Mouse (Mus musculus) liver, embryonic 11.5 days (tissue): ENCODE measurements around the gene Tmem8b. TPM values are rescaled to one million over a fixed set of nuclear protein-coding genes. Genes with fewer than 3 reads are reported as not detected.

Source experiments
- ATAC-seq: fragments of 200-750 bp; cut with Nextera tagmentation; replicated peaks from 2 replicates; pipeline ENCODE4 v1.8.0; 2017; ENCODE audit warnings: moderate number of reproducible peaks, mild to moderate bottlenecking, moderate TSS enrichment, moderate library complexity; ENCODE audit not compliant: low FRiP score
- DNase-seq: peaks from one replicate; pipeline ENCODE4 v3.0.0-alpha.2; 2017; ENCODE audit warnings: low spot score
- H3K27ac ChIP-seq: fragments of 300-500 bp; sonication (generic); 2 replicates; pipeline ENCODE4 v1.5.1; 2014; ENCODE audit warnings: mild to moderate bottlenecking, low read depth, low read length, control low read depth
- H3K27me3 ChIP-seq: fragments of 300-500 bp; sonication (generic); replicated peaks from 2 replicates; pipeline ENCODE4 v1.6.1; 2014; ENCODE audit warnings: low read length, mixed read lengths; ENCODE audit not compliant: control insufficient read depth, insufficient read depth
- H3K36me3 ChIP-seq: fragments of 300-500 bp; sonication (generic); 2 replicates; pipeline ENCODE4 v1.6.1; 2014; ENCODE audit warnings: mild to moderate bottlenecking, low read length, moderate library complexity, mixed read lengths; ENCODE audit not compliant: control insufficient read depth, insufficient read depth
- H3K4me1 ChIP-seq: fragments of 300-500 bp; sonication (generic); replicated peaks from 2 replicates; pipeline ENCODE4 v1.6.1; 2014; ENCODE audit warnings: low read length, mixed read lengths; ENCODE audit not compliant: control insufficient read depth, insufficient read depth
- H3K4me2 ChIP-seq: fragments of 300-500 bp; sonication (generic); 2 replicates; pipeline ENCODE4 v1.6.1; 2014; ENCODE audit warnings: mild to moderate bottlenecking, control low read depth, moderate library complexity
- H3K4me3 ChIP-seq: fragments of 300-500 bp; sonication (generic); 2 replicates; pipeline ENCODE4 v1.5.1; 2014; ENCODE audit warnings: low read depth, low read length, control low read depth
- H3K9ac ChIP-seq: fragments of 300-500 bp; sonication (generic); 2 replicates; pipeline ENCODE4 v1.6.1; 2014; ENCODE audit warnings: low read depth, low read length, control low read depth
- H3K9me3 ChIP-seq: fragments of 300-500 bp; sonication (generic); 2 replicates; pipeline ENCODE4 v1.6.1; 2016; ENCODE audit warnings: low read length, inconsistent platforms, mixed read lengths; ENCODE audit not compliant: control insufficient read depth
- WGBS: fragments of 180-500 bp; shearing (Covaris S2); extraction: QIAGEN DNeasy Blood & Tissue Kit; methylation state at CpG from one replicate; pipeline ENCODE4 v1.1.7; 2014; 5-methylcytosine and 5-hydroxymethylcytosine counted together
- polyA plus RNA-seq: library from polyadenylated mRNA; unstranded; fragments of >200 nt; fragmentation: Nextera tagmentation; extraction: Ambion mirVana; gene quantifications from 2 replicates; pipeline ENCODE4 v1.2.1, GENCODE M21; 2014

Gene Tmem8b
- polyA plus RNA-seq, 1 experiment from 2014 or later: 1.1 TPM

DNA sequence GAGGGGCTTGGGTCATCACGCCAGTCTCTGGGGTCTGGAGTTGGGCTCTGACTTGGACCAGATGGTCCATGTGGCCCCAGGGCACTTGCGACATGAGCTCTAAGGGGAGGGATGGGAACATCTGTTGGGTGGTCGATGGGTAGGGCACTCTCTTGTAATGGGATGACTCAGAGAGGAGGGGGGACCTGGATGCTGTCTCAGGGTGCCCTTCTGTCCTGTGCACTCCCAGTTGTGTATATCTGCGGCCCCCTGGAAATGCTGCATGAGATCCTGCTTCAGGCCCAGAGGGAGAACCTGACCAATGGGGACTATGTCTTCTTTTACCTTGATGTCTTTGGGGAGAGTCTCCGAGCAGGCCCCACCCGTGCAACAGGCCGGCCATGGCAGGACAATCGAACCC lies 35.5 kb upstream of the Tmem8b start:
- no peaks in the 10 kb centered on the region for H3K36me3 ChIP-seq
- peaks cover 26% of the 10 kb centered on the region for H3K27me3 ChIP-seq
- no peak overlapping the region for H3K4me3 ChIP-seq
- no peak overlapping the region for H3K27ac ChIP-seq
- H3K9ac ChIP-seq: no peak overlapping the region
- no peaks in the 10 kb centered on the region for H3K9me3 ChIP-seq
- ATAC-seq (no peak), DNase-seq (peak; percentile 28)
- H3K4me1 ChIP-seq: 0 out of 2 replicates have a peak, but pooled peaks cover 8% of the 10 kb centered on the region
- WGBS: 79% methylated on average over 8 of the region's 8 CpGs
- no peak overlapping the region for H3K4me2 ChIP-seq

DNA sequence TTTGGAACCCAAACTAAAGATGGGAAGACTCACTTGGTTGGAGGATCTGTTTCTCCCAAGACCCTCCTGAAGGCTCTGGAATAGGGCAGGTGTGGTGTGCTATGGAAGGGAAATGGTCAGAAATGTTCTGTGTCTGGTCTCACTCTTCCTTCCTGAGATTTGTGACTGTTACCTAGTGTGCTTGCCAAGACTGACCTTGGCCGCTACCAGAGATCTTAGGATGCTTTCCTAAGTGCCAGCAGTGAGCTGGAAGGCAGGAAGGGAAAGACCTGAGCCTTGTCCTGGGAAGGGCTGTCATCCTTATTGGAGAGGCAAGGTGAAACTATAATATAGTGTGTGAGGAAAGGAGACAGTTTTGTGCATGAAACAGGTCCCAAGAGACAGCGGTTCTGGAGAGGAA lies 35.0 kb upstream of the Tmem8b start:
- H3K27me3 ChIP-seq: peaks cover 26% of the 10 kb centered on the region
- no peak overlapping the region for H3K4me2 ChIP-seq
- H3K27ac ChIP-seq: no peak overlapping the region
- ATAC-seq: no peak
- no peak overlapping the region for H3K4me3 ChIP-seq
- no peaks in the 10 kb centered on the region for H3K9me3 ChIP-seq
- H3K4me1 ChIP-seq: 0 out of 2 replicates have a peak, but pooled peaks cover 8% of the 10 kb centered on the region
- DNase-seq: no peak
- no peaks in the 10 kb centered on the region for H3K36me3 ChIP-seq
- 92% methylated on average over 2 of the region's 2 CpGs for WGBS
- no peak overlapping the region for H3K9ac ChIP-seq

DNA sequence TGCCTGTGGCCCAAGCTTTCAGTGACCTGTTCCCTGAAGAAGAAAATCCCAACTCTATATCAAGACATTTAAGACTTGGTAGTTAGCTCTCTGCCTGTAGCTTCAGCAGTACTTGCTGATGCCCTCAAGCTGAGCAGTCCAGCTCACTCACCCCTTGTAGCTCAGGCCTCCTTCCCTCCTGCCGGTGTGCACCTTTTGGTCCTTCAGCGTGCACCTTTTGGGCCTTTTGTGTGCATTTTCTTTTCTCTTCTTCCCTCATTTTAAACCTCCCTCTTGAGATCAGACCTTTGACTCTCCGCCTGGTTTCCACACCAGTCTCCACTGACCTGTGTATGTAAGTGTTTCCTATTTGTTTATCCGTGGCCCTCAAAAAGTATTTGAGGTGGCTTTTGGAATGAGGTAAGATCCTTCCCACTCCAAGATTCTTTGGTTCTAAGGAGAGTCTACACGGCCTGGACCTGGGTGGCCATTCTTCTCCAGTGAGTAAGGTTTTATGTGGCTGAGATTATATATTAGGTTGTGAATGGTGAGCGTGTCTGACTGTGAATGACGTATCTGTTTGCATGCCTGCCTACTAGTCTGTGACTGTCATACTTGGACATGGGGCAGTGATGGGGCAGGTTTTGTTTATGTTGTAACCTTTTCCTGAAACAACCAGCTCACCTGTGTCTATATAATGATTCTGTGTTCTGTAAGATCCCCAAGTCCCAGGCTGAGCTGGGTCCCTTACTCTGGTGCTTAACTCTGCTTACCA lies 34.0 kb upstream of the Tmem8b start:
- Histone ChIP-seq H3K4me3 (no peak overlapping the region), H3K4me2 (no peak overlapping the region), H3K27me3 (peaks cover 26% of the 10 kb centered on the region), H3K27ac (no peak overlapping the region), H3K9me3 (no peaks in the 10 kb centered on the region), H3K9ac (no peak overlapping the region), H3K36me3 (no peaks in the 10 kb centered on the region), H3K4me1 (0 out of 2 replicates have a peak, but pooled peaks cover 7% of the 10 kb centered on the region)
- WGBS: 79% methylated on average over 7 of the region's 7 CpGs
- DNase-seq (no peak), ATAC-seq (no peak)

DNA sequence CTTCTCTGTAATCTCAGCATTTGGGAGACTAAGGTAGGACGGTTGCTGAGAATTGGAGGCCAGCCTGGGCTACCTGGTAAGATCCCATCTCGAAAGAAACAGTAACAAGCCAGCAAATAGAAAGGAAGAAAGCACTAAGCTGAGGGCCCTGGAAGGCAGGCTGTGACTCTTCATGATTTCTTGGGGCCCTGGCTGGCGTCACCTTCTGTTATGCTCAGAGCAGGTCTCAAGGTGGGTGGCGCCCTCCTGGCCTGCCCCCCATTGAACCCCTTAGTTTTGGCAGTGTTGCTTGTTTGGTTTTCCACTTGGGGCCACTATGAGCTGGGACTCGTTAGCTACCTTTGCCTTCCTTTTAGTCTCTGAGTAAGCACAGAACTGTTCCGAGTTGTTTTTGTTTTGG lies 32.0 kb upstream of the Tmem8b start:
- Histone ChIP-seq H3K9ac (no peak overlapping the region), H3K4me3 (no peak overlapping the region), H3K27ac (no peak overlapping the region), H3K4me2 (no peak overlapping the region), H3K4me1 (0 out of 2 replicates have a peak, but pooled peaks cover 5% of the 10 kb centered on the region), H3K36me3 (no peaks in the 10 kb centered on the region), H3K27me3 (peaks cover 15% of the 10 kb centered on the region), H3K9me3 (no peaks in the 10 kb centered on the region)
- DNase-seq: peak; percentile 23
- ATAC-seq: no peak
- 71% methylated on average over 6 of the region's 6 CpGs for WGBS

DNA sequence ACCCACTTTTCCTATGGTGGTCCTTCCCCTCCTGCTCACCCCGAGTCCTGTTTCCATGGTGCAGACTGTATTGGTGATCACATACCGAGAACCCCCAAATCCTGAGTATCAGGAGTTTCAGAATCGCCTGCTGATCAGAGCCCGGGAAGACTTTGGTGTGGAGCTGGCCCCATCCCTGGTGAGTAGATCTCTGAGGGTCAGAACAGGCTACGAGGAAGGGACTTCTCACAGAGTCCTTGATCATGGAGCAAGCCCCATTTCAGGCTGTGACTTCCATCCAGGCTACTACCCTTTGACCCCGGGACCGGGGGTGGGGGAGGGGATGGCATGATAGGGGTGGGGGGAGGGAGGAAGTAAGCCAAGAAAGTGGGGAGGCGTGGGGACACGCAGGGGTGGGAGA lies 28.7 kb upstream of the Tmem8b start:
- no peak for ATAC-seq
- DNase-seq: no peak

DNA sequence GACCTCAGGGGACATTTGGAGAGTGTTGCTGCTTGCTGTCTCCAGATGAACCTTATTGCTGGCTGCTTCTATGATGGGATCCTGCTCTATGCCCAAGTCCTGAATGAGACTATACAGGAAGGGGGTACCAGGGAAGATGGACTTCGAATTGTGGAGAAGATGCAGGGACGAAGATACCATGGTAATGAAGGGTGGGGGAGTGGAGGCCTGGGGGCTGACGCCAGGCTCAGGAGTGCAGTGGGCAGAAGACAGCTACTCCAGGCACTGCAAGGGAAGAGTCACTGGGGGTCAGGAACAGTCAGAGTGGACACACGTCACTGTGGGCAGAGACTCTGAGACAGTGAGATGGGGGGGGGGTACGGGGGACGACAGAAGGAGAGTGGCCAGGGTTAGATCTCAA lies 28.3 kb upstream of the Tmem8b start:
- Histone ChIP-seq H3K9ac (no peak overlapping the region), H3K9me3 (no peaks in the 10 kb centered on the region), H3K27ac (no peak overlapping the region), H3K4me2 (no peak overlapping the region; the same call in 1 of the 2 replicates), H3K4me1 (no peaks in the 10 kb centered on the region), H3K36me3 (no peaks in the 10 kb centered on the region), H3K27me3 (no peaks in the 10 kb centered on the region), H3K4me3 (no peak overlapping the region)
- 85% methylated on average over 6 of the region's 6 CpGs for WGBS
- ATAC-seq (no peak), DNase-seq (no peak)

More for the DNA sequence above, 28.7 kb upstream of the Tmem8b start:
- no peak overlapping the region for H3K9ac ChIP-seq
- no peaks in the 10 kb centered on the region for H3K9me3 ChIP-seq
- H3K4me1 ChIP-seq: no peaks in the 10 kb centered on the region
- no peak overlapping the region for H3K27ac ChIP-seq
- H3K27me3 ChIP-seq: no peaks in the 10 kb centered on the region
- H3K4me2 ChIP-seq: no peak overlapping the region
- WGBS: 74% methylated on average over 9 of the region's 9 CpGs
- H3K4me3 ChIP-seq: no peak overlapping the region
- no peaks in the 10 kb centered on the region for H3K36me3 ChIP-seq

DNA sequence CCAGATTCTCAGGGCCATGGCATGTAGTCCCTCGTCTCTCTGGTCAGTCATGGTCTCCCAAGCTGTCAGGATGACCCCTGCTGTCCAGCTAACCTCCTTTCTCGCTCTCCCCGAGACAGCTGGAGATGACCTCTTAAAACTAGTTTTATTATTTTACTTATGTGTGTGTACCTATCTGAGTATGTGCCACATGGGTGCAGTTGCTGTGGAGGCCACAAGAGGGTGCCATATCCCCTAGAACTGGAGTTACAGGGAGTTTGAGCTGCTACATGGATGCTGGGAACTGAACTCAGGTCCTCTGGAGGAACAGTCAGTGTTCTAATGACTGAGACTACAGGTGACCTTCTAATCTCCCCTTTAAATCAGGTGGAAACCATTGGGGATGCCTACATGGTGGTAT lies 19.0 kb upstream of the Tmem8b start:
- Histone ChIP-seq H3K4me1 (peaks cover 3% of the 10 kb centered on the region; the same call in 1 of the 2 replicates), H3K4me3 (no peak overlapping the region), H3K4me2 (no peak overlapping the region), H3K36me3 (peaks cover 8% of the 10 kb centered on the region; the same call in 1 of the 2 replicates), H3K27ac (no peak overlapping the region), H3K27me3 (no peaks in the 10 kb centered on the region), H3K9me3 (peaks cover 3% of the 10 kb centered on the region; the same call in 1 of the 2 replicates), H3K9ac (no peak overlapping the region)
- 83% methylated on average over 3 of the region's 3 CpGs for WGBS
- DNase-seq (no peak), ATAC-seq (no peak)

DNA sequence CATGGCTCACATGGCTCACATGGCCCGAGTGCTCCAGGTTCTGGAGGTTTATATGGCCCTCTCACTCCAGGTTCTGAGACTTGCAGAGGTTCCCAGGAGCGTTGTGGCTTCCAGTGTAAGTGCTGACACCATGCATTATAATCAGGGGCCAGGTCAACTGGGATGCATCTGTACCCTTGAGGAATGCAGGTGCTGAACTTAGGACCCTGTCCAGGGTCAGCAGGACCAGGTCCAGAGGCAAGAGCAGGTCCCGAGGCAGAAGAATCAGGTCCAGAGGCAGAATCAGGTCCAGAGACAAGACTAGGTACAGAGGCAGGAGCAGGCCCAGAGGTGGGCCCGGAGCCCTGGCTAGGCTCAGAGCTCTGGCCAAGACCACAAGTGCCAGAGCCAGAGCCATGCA lies 16.0 kb upstream of the Tmem8b start:
- H3K4me1 ChIP-seq: peaks cover 5% of the 10 kb centered on the region
- ATAC-seq (no peak), DNase-seq (no peak)
- H3K4me3 ChIP-seq: peak overlapping the region; percentile 41
- no peak overlapping the region for H3K9ac ChIP-seq
- no peaks in the 10 kb centered on the region for H3K27me3 ChIP-seq
- H3K9me3 ChIP-seq: peaks cover 3% of the 10 kb centered on the region; the same call in 1 of the 2 replicates
- H3K4me2 ChIP-seq: peak overlapping the region; percentile 62
- peaks cover 8% of the 10 kb centered on the region; the same call in 1 of the 2 replicates for H3K36me3 ChIP-seq
- WGBS: 86% methylated on average over 4 of the region's 4 CpGs
- no peak overlapping the region for H3K27ac ChIP-seq
